ENCODE assay signal across 9 mouse cellular contexts in the genomic region with DNA sequence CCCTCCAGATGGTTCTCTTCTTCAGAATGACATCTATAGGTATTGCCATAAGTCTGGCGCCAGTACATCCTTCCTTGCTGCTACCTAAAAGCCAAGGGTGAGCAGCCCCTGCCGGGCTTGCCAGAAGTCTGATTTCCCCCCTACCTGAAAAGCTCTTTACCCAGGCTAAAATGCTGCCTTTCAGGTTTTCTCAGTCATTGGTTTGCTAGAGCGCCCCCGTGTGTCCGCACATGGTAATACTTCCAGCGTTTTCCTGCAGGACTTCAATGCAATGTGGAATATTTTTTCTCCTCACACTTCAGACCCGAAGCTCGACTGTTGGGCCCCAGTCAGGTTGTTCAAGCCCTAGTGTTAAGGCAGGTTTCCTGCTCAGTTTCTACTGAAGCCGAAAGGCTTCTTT. TPM values are rescaled to one million over a fixed set of nuclear protein-coding genes. Genes with fewer than 3 reads are reported as not detected.
DNase-seq lines count a peak whose midpoint lies in the region; ATAC-seq lines count a peak whose summit lies in the region.
"Had no signal": no experiment of that assay in that cellular context is flagged by ENCODE, and none has a peak within 500 bp of the region (broad histone marks: within the 10 kb centered on the region; RNA-seq: fewer than 3 reads in every experiment).

No protein-coding gene starts in this region.

- H3K36me3 ChIP-seq in kidney, embryonic 15.5 days = no peaks in the 10 kb centered on the region
- H3K36me3 ChIP-seq in liver, embryonic 11.5 days (ENCODE audit: control insufficient read depth, insufficient read depth, low read length) = no peaks in the 10 kb centered on the region
- H3K36me3 ChIP-seq: limb, embryonic 13.5 days had no signal

- no peak overlapping the region for H3K9ac ChIP-seq in kidney, embryonic 15.5 days
- H3K9ac ChIP-seq in liver, embryonic 11.5 days (ENCODE audit: low read depth, low read length) = no peak overlapping the region
- H3K9ac ChIP-seq: limb, embryonic 13.5 days had no signal

- H3K27me3 ChIP-seq in kidney, embryonic 15.5 days = peaks cover 20% of the 10 kb centered on the region
- peaks cover 15% of the 10 kb centered on the region for H3K27me3 ChIP-seq in liver, embryonic 11.5 days (replicated peaks; ENCODE audit: control insufficient read depth, insufficient read depth, low read length)

- no peaks in the 10 kb centered on the region for H3K9me3 ChIP-seq in kidney, embryonic 15.5 days (replicated peaks)
- no peaks in the 10 kb centered on the region for H3K9me3 ChIP-seq in liver, embryonic 11.5 days (ENCODE audit: control insufficient read depth, low read length)
- H3K9me3 ChIP-seq: limb, embryonic 13.5 days had no signal

- H3K27ac ChIP-seq in kidney, embryonic 15.5 days = no peak overlapping the region
- no peak overlapping the region for H3K27ac ChIP-seq in liver, embryonic 11.5 days (ENCODE audit: low read depth, low read length)
- H3K27ac ChIP-seq: limb, embryonic 13.5 days had no signal

- WGBS in kidney, embryonic 15.5 days = 24% methylated on average over 9 of the region's 9 CpGs
- WGBS in liver, embryonic 11.5 days = 27% methylated on average over 9 of the region's 9 CpGs

- no peak overlapping the region for H3K4me2 ChIP-seq in kidney, embryonic 15.5 days
- no peak overlapping the region for H3K4me2 ChIP-seq in liver, embryonic 11.5 days
- H3K4me2 ChIP-seq: limb, embryonic 13.5 days had no signal

- peak; percentile 13 for DNase-seq in kidney, adult 11 months
- peak; percentile 67 for DNase-seq in NIH3T3 (ENCODE audit: low read depth)
- peak; percentile 58 for DNase-seq in cerebellum, adult 9-10 months
- DNase-seq in heart, postnatal 4 days = peak; percentile 70
- peak; percentile 43 for DNase-seq in liver, embryonic 11.5 days (ENCODE audit: low spot score)
- DNase-seq in right cerebral cortex, adult 2 months (ENCODE audit: low spot score in 2 of 2) = peak; percentile 73 to 76
- no peak for DNase-seq in Muller cell, postnatal 12 days (ENCODE audit: inconsistent ontology term)

- H3K4me1 ChIP-seq in kidney, embryonic 15.5 days = no peaks in the 10 kb centered on the region
- no peaks in the 10 kb centered on the region for H3K4me1 ChIP-seq in liver, embryonic 11.5 days (replicated peaks; ENCODE audit: control insufficient read depth, insufficient read depth, low read length)
- H3K4me1 ChIP-seq: limb, embryonic 13.5 days had no signal

- H3K4me3 ChIP-seq in kidney, embryonic 15.5 days (replicated peaks) = no peak overlapping the region
- H3K4me3 ChIP-seq in liver, embryonic 11.5 days (ENCODE audit: low read depth, low read length) = no peak overlapping the region
- H3K4me3 ChIP-seq: limb, embryonic 13.5 days had no signal

- ATAC-seq in kidney, embryonic 15.5 days (replicated peaks; ENCODE audit: low FRiP score) = no peak
- ATAC-seq in liver, embryonic 11.5 days (replicated peaks; ENCODE audit: low FRiP score) = no peak

RNA-seq across cellular contexts. Expression of a gene that starts 5.9 kb away (rescaled TPM):
- polyA plus RNA-seq in kidney, embryonic 15.5 days (2015; fragmentation: Nextera tagmentation; extraction: Ambion mirVana) = not detected in 2 replicates
- total RNA-seq in heart, postnatal 4 days (2021) = not detected
- 0.21 and 0.34 TPM in 2 replicates for polyA plus RNA-seq in liver, embryonic 11.5 days (2014; fragmentation: Nextera tagmentation; extraction: Ambion mirVana)
- polyA plus RNA-seq: limb, embryonic 13.5 days had no signal

RNA-seq across cellular contexts. Expression of a gene that starts 42.5 kb away (rescaled TPM):
- polyA plus RNA-seq in kidney, embryonic 15.5 days (2015; fragmentation: Nextera tagmentation; extraction: Ambion mirVana) = 577 and 689 TPM in 2 replicates
- total RNA-seq in heart, postnatal 4 days (2021) = 100 to 1,000 TPM; 610 to 627 TPM
- polyA plus RNA-seq in liver, embryonic 11.5 days (2014; fragmentation: Nextera tagmentation; extraction: Ambion mirVana) = 683 and 708 TPM in 2 replicates

RNA-seq across cellular contexts. Expression of a gene that starts 51.1 kb away (rescaled TPM):
- 21.9 and 23.7 TPM in 2 replicates for polyA plus RNA-seq in kidney, embryonic 15.5 days (2015; fragmentation: Nextera tagmentation; extraction: Ambion mirVana)
- total RNA-seq in heart, postnatal 4 days (2021) = 10 to 100 TPM; 44.5 to 47.9 TPM
- polyA plus RNA-seq in liver, embryonic 11.5 days (2014; fragmentation: Nextera tagmentation; extraction: Ambion mirVana) = 13.5 and 14.1 TPM in 2 replicates
